Mouse (Mus musculus) monocyte, adult 59 days (primary cell): ENCODE data around the gene Afp. TPM values are rescaled to one million over a fixed set of nuclear protein-coding genes. Genes with fewer than 3 reads are reported as not detected.

Experiments
- total RNA-seq, 2 experiments: library from RNA; stranded (reverse); gene quantifications; one replicate each; pipeline ENCODE4 v1.2.4; 2023

The Afp gene
- under 1 TPM in 1 of 2 experiments, not detected in 1; 0.31 TPM for total RNA-seq

DNA sequence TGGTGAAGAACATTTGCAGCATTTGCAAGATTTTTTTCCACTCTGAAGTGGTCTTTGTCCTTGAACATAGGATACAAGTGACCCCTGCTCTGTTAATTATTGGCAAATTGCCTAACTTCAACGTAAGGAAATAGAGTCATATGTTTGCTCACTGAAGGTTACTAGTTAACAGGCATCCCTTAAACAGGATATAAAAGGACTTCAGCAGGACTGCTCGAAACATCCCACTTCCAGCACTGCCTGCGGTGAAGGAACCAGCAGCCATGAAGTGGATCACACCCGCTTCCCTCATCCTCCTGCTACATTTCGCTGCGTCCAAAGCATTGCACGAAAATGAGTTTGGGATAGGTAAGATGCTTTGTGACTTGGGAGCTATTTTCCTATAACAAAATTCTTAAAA, at the start of gene Afp:
Gene Afp, plus strand, starts transcription at position 220 of the 400 bp plus-strand sequence.

DNA sequence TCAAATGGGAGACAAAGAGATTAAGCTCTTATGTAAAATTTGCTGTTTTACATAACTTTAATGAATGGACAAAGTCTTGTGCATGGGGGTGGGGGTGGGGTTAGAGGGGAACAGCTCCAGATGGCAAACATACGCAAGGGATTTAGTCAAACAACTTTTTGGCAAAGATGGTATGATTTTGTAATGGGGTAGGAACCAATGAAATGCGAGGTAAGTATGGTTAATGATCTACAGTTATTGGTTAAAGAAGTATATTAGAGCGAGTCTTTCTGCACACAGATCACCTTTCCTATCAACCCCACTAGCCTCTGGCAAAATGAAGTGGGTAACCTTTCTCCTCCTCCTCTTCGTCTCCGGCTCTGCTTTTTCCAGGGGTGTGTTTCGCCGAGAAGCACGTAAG, 29.9 kb upstream of the Afp start, which contains the start of gene Alb:
Gene Alb, plus strand, starts transcription at position 279 of the 400 bp plus-strand sequence.

GRCm38 (mm10) chr5:90518356-90519100, 28.0 kb downstream of the Afp start, which contains the start of gene Afm:
TSS of gene Afm (plus strand) at chr5:90518932.

Other genes with a start within 250 kb of the Afp start
- 100 to 1,000 TPM in 1 of 2 experiments, 10 to 100 TPM in 1; 90.4 to 102 TPM for gene Ankrd17, start 124.2 kb upstream of the Afp start, total RNA-seq
- gene Gm9958, start 123.5 kb upstream of the Afp start, total RNA-seq = under 1 TPM; 0.39 to 0.70 TPM
- not detected for gene Alb, start 29.8 kb upstream of the Afp start, total RNA-seq
- gene Afm, start 28.2 kb downstream of the Afp start, total RNA-seq = not detected
- gene 5830473C10Rik, start 70.4 kb downstream of the Afp start, total RNA-seq = not detected
- not detected for gene Rassf6, start 149.9 kb downstream of the Afp start, total RNA-seq